Mouse (Mus musculus) stomach, postnatal 0 days (tissue): Measurements from ENCODE around the gene Ndufs7. TPM values are rescaled to one million over a fixed set of nuclear protein-coding genes. Genes with fewer than 3 reads are reported as not detected.

Experiments used
- ATAC-seq: fragments of 200-750 bp; cut with Nextera tagmentation; 2 replicates; pipeline ENCODE4 v1.8.0; 2017; ENCODE audit not compliant: low FRiP score, low TSS enrichment
- DNase-seq: peaks from one replicate; pipeline ENCODE4 v3.0.0-alpha.2; 2016; ENCODE audit warnings: low spot score
- H3K27ac ChIP-seq: fragments of 300-500 bp; sonication (generic); replicated peaks from 2 replicates; pipeline ENCODE4 v1.5.1; 2014; ENCODE audit warnings: mild to moderate bottlenecking, control low read depth
- H3K27me3 ChIP-seq: fragments of 300-500 bp; sonication (generic); 2 replicates; pipeline ENCODE4 v1.6.1; 2014; ENCODE audit warnings: low read length; ENCODE audit not compliant: control insufficient read depth, insufficient read depth
- H3K36me3 ChIP-seq: fragments of 300-500 bp; sonication (generic); 2 replicates; pipeline ENCODE4 v1.6.1; 2014; ENCODE audit warnings: low read length, mixed read lengths; ENCODE audit not compliant: control insufficient read depth, insufficient read depth
- H3K4me1 ChIP-seq: fragments of 300-500 bp; sonication (generic); replicated peaks from 2 replicates; pipeline ENCODE4 v1.6.1; 2014; ENCODE audit warnings: antibody characterized with exemption; ENCODE audit not compliant: control insufficient read depth, insufficient read depth
- H3K4me2 ChIP-seq: fragments of 300-500 bp; sonication (generic); replicated peaks from 2 replicates; pipeline ENCODE4 v1.6.1; 2014; ENCODE audit warnings: low read depth, mild to moderate bottlenecking, control low read depth, moderate library complexity
- H3K4me3 ChIP-seq: fragments of 300-500 bp; sonication (generic); 2 replicates; pipeline ENCODE4 v1.5.1; 2014; ENCODE audit warnings: low read depth, low read length, control low read depth
- H3K9ac ChIP-seq: fragments of 300-500 bp; sonication (generic); 2 replicates; pipeline ENCODE4 v1.6.1; 2014; ENCODE audit warnings: mild to moderate bottlenecking, low read length, control low read depth, mixed read lengths
- H3K9me3 ChIP-seq: fragments of 300-500 bp; sonication (generic); 2 replicates; pipeline ENCODE4 v1.6.1; 2016; ENCODE audit warnings: low read length; ENCODE audit not compliant: control insufficient read depth
- CTCF ChIP-seq: IDR thresholded peaks from 2 replicates; pipeline ENCODE4 v1.5.1; 2016; ENCODE audit warnings: antibody characterized with exemption, low read depth, mild to moderate bottlenecking, moderate library complexity
- EP300 ChIP-seq: optimal IDR thresholded peaks from 2 replicates; pipeline ENCODE3; 2016; ENCODE audit warnings: antibody characterized with exemption
- WGBS: fragments of 180-500 bp; shearing (Covaris S2); extraction: QIAGEN DNeasy Blood & Tissue Kit; methylation state at CpG from one replicate; pipeline ENCODE4 v1.1.7; 2014; 5-methylcytosine and 5-hydroxymethylcytosine counted together
- polyA plus RNA-seq: library from polyadenylated mRNA; unstranded; fragments of >200 nt; fragmentation: Nextera tagmentation; extraction: Ambion mirVana; gene quantifications from 2 replicates; pipeline ENCODE4 v1.2.1, GENCODE M21; 2015

The Ndufs7 gene
- polyA plus RNA-seq, 1 experiment from 2014 or later: 403 TPM

- DNase-seq (no peak), ATAC-seq (no peak)
- H3K36me3 ChIP-seq: peaks cover 10% of the 10 kb centered on the region
- H3K27ac ChIP-seq: no peak overlapping the region; the same call in 1 of the 2 replicates
- H3K4me3 ChIP-seq: no peak overlapping the region
- no peak overlapping the region for H3K4me2 ChIP-seq
- TF ChIP-seq EP300 (no peak), CTCF (no peak)
- no peaks in the 10 kb centered on the region for H3K9me3 ChIP-seq
- WGBS: 73% methylated on average over 5 of the region's 5 CpGs
- peaks cover 10% of the 10 kb centered on the region; the same call in 1 of the 2 replicates for H3K4me1 ChIP-seq
- peak overlapping the region; percentile 35; the same call in 1 of the 2 replicates for H3K9ac ChIP-seq
- H3K27me3 ChIP-seq: no peaks in the 10 kb centered on the region
Observed at GRCm38 (mm10) chr10:80271186-80271843, 22.4 kb downstream of the Ndufs7 start.

GRCm38 (mm10) chr10:80271870-80272585 lies 23.1 kb downstream of the Ndufs7 start:
- H3K9me3 ChIP-seq: no peaks in the 10 kb centered on the region
- H3K9ac ChIP-seq: peak overlapping the region; percentile 23; the same call in 1 of the 2 replicates
- peak overlapping the region; percentile 56 for H3K27ac ChIP-seq
- 79% methylated on average over 8 of the region's 8 CpGs for WGBS
- no peak overlapping the region for H3K4me2 ChIP-seq
- peaks cover 7% of the 10 kb centered on the region; the same call in 1 of the 2 replicates for H3K4me1 ChIP-seq
- H3K4me3 ChIP-seq: no peak overlapping the region
- ATAC-seq (no peak), DNase-seq (no peak)
- peaks cover 13% of the 10 kb centered on the region for H3K36me3 ChIP-seq
- H3K27me3 ChIP-seq: no peaks in the 10 kb centered on the region
- no peak for TF ChIP-seq EP300
- TF ChIP-seq CTCF: no peak

- DNase-seq (no peak), ATAC-seq (no peak)
- H3K4me2 ChIP-seq: no peak overlapping the region
- H3K27ac ChIP-seq: no peak overlapping the region
- H3K9me3 ChIP-seq: no peaks in the 10 kb centered on the region
- H3K9ac ChIP-seq: no peak overlapping the region
- WGBS: 91% methylated on average over 3 of the region's 3 CpGs
- H3K27me3 ChIP-seq: no peaks in the 10 kb centered on the region
- peaks cover 28% of the 10 kb centered on the region for H3K36me3 ChIP-seq
- no peak overlapping the region for H3K4me3 ChIP-seq
- H3K4me1 ChIP-seq: 0 out of 2 replicates have a peak, but pooled peaks cover 3% of the 10 kb centered on the region
- TF ChIP-seq CTCF (no peak), EP300 (no peak)
Observed at GRCm38 (mm10) chr10:80273847-80274246, 24.9 kb downstream of the Ndufs7 start.

GRCm38 (mm10) chr10:80276238-80276637 lies 27.3 kb downstream of the Ndufs7 start:
- no peak for DNase-seq
- 69% methylated on average over 5 of the region's 5 CpGs for WGBS

DNA sequence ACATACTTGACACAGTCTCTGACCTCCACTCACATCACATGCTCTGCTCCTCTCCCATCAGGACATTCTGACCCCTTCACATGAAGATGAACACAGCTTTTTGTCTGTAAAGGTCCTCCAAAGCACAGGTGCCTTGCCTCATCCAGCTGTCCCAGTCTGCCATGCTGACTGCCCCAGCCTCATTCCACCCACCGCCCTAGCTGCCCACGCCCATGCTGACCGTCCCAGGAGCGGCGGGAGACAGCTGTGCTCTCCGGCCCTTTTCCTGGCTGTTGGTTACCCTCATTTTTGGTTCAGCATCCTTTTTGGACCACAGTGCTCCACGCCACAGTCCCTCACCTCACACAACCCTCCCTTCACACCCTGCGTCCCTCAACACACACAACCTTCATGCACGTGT lies 29.5 kb downstream of the Ndufs7 start:
- no peak for DNase-seq
- Histone ChIP-seq H3K27me3 (no peaks in the 10 kb centered on the region), H3K4me2 (no peak overlapping the region), H3K36me3 (peaks cover 40% of the 10 kb centered on the region), H3K9ac (no peak overlapping the region), H3K27ac (no peak overlapping the region), H3K4me1 (no peaks in the 10 kb centered on the region), H3K9me3 (no peaks in the 10 kb centered on the region), H3K4me3 (no peak overlapping the region)
- WGBS: 89% methylated on average over 9 of the region's 9 CpGs
- TF ChIP-seq CTCF: no peak
- no peak for TF ChIP-seq EP300
- no peak for ATAC-seq

More at GRCm38 (mm10) chr10:80276238-80276637, 27.3 kb downstream of the Ndufs7 start:
- Histone ChIP-seq H3K36me3 (peaks cover 42% of the 10 kb centered on the region), H3K9ac (no peak overlapping the region), H3K4me2 (no peak overlapping the region), H3K27me3 (no peaks in the 10 kb centered on the region), H3K27ac (no peak overlapping the region), H3K4me1 (0 out of 2 replicates have a peak, but pooled peaks cover 3% of the 10 kb centered on the region), H3K9me3 (no peaks in the 10 kb centered on the region), H3K4me3 (no peak overlapping the region)
- TF ChIP-seq CTCF (no peak), EP300 (no peak)
- ATAC-seq: no peak

GRCm38 (mm10) chr10:80279273-80279672 lies 30.4 kb downstream of the Ndufs7 start:
- H3K4me1 ChIP-seq: no peaks in the 10 kb centered on the region
- ATAC-seq (no peak), DNase-seq (no peak)
- H3K9me3 ChIP-seq: no peaks in the 10 kb centered on the region
- peaks cover 47% of the 10 kb centered on the region for H3K36me3 ChIP-seq
- H3K27ac ChIP-seq: no peak overlapping the region
- H3K4me2 ChIP-seq: no peak overlapping the region
- H3K4me3 ChIP-seq: no peak overlapping the region
- WGBS: 93% methylated on average over 11 of the region's 12 CpGs
- no peak overlapping the region for H3K9ac ChIP-seq
- no peaks in the 10 kb centered on the region for H3K27me3 ChIP-seq
- TF ChIP-seq CTCF (no peak), EP300 (no peak)
